Mouse (Mus musculus) liver, adult 2 months (tissue): Measurements from ENCODE around the gene Ift52.

Experiments
- CTCF ChIP-seq: fragments of 200-500 bp; IDR thresholded peaks from 2 replicates; pipeline ENCODE4 v1.5.1; 2011; ENCODE audit warnings: low read depth, low read length, control low read depth
- POLR2A ChIP-seq: fragments of 200-500 bp; IDR thresholded peaks from 2 replicates; pipeline ENCODE4 v1.6.1; 2011; ENCODE audit warnings: low read length, control low read depth; ENCODE audit not compliant: insufficient read depth; ENCODE audit errors: extremely low read depth

DNA sequence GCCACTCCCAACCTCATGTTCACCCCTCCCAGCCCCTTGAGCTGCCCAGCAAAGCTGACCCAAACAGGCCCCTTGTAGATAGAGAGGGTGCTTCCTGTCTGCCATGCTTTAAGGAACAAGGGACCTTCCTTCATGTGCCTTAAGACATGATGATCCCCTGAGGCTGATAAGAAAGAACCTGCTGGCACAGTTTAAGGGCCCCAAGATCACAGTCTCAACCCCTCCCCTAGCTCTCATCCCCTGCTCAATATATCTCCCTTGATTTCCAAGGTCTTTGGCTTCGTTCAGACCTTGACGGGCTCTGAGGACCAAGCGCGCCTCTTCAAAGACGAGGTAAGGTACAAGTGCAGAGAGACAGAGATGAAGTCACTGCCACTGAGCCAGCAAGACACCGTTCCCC lies 46.3 kb upstream of the Ift52 start:
- TF ChIP-seq POLR2A (no peak), CTCF (no peak)
